Mouse (Mus musculus) kidney, embryonic 15.5 days (tissue): ENCODE data around the gene Cxcl1. TPM values are rescaled to one million over a fixed set of nuclear protein-coding genes. Genes with fewer than 3 reads are reported as not detected.

Experiments used
- ATAC-seq: fragments of 200-750 bp; cut with Nextera tagmentation; replicated peaks from 2 replicates; pipeline ENCODE4 v1.8.0; 2017; ENCODE audit warnings: moderate TSS enrichment; ENCODE audit not compliant: low FRiP score
- H3K27ac ChIP-seq: fragments of 300-500 bp; sonication (generic); 2 replicates; pipeline ENCODE4 v1.5.1; 2015; ENCODE audit warnings: mild to moderate bottlenecking, inconsistent platforms
- H3K27me3 ChIP-seq: fragments of 300-500 bp; sonication (generic); 2 replicates; pipeline ENCODE4 v1.6.1; 2015; ENCODE audit warnings: inconsistent platforms
- H3K36me3 ChIP-seq: fragments of 300-500 bp; sonication (generic); 2 replicates; pipeline ENCODE4 v1.6.1; 2015; ENCODE audit warnings: inconsistent platforms
- H3K4me1 ChIP-seq: fragments of 300-500 bp; sonication (generic); 2 replicates; pipeline ENCODE4 v1.6.1; 2015; ENCODE audit warnings: inconsistent platforms
- H3K4me2 ChIP-seq: fragments of 300-500 bp; sonication (generic); 2 replicates; pipeline ENCODE4 v1.6.1; 2015; ENCODE audit warnings: moderate library complexity, mild to moderate bottlenecking, inconsistent platforms
- H3K4me3 ChIP-seq: fragments of 300-500 bp; sonication (generic); replicated peaks from 2 replicates; pipeline ENCODE4 v1.5.1; 2015; ENCODE audit warnings: mild to moderate bottlenecking, inconsistent platforms
- H3K9ac ChIP-seq: fragments of 300-500 bp; sonication (generic); 2 replicates; pipeline ENCODE4 v1.6.1; 2015; ENCODE audit warnings: mild to moderate bottlenecking, inconsistent platforms
- H3K9me3 ChIP-seq: fragments of 300-500 bp; sonication (generic); replicated peaks from 2 replicates; pipeline ENCODE4 v1.6.1; 2016; ENCODE audit warnings: inconsistent platforms
- WGBS: fragments of 180-500 bp; shearing (Covaris S2); methylation state at CpG from one replicate; pipeline ENCODE4 v1.1.7; 2015; ENCODE audit warnings: mixed read lengths; 5-methylcytosine and 5-hydroxymethylcytosine counted together
- polyA plus RNA-seq: library from polyadenylated mRNA; unstranded; fragments of >200 nt; fragmentation: Nextera tagmentation; extraction: Ambion mirVana; gene quantifications from 2 replicates; pipeline ENCODE4 v1.2.1, GENCODE M21; 2015

Gene Cxcl1
- polyA plus RNA-seq, 1 experiment from 2014 or later, result 0.65 TPM

- WGBS, result under 1% methylated on average over 79 of the region's 79 CpGs
- Histone ChIP-seq H3K27ac (peak within 1 kb of the TSS; percentile 99), H3K9me3 (no peaks in the 10 kb centered on the region), H3K9ac (peak within 1 kb of the TSS; percentile 91), H3K36me3 (peaks cover 13% of the 10 kb centered on the region), H3K4me2 (peak within 1 kb of the TSS; percentile 62), H3K4me1 (peaks cover 11% of the 10 kb centered on the region), H3K4me3 (peak within 1 kb of the TSS; percentile 78), H3K27me3 (no peaks in the 10 kb centered on the region)
- ATAC-seq, result peak; percentile 99
These were observed 40.2 kb downstream of the Cxcl1 start, which contains the start of gene Mthfd2l for GRCm38 (mm10) chr5:90930971-90931851. Gene Mthfd2l (plus strand): TSS chr5:90931117.

GRCm38 (mm10) chr5:90931911-90932310 lies 40.9 kb downstream of the Cxcl1 start:
- peaks cover 16% of the 10 kb centered on the region for H3K4me1 ChIP-seq
- no peaks in the 10 kb centered on the region for H3K9me3 ChIP-seq
- peak overlapping the region; percentile 99 for H3K27ac ChIP-seq
- H3K27me3 ChIP-seq, result no peaks in the 10 kb centered on the region
- H3K4me2 ChIP-seq, result peak overlapping the region; percentile 62
- 2% methylated on average over 6 of the region's 6 CpGs for WGBS
- H3K36me3 ChIP-seq, result peaks cover 13% of the 10 kb centered on the region
- peak; percentile 26; the same call in 1 of the 2 replicates for ATAC-seq
- H3K4me3 ChIP-seq, result peak overlapping the region; percentile 78
- peak overlapping the region; percentile 91 for H3K9ac ChIP-seq

- Histone ChIP-seq H3K9ac (no peak overlapping the region), H3K9me3 (no peaks in the 10 kb centered on the region), H3K4me2 (no peak overlapping the region), H3K36me3 (peaks cover 13% of the 10 kb centered on the region), H3K4me1 (peaks cover 12% of the 10 kb centered on the region), H3K4me3 (no peak overlapping the region), H3K27me3 (no peaks in the 10 kb centered on the region), H3K27ac (0 out of 2 replicates have a peak overlapping the region, but pooled peaks have one; percentile 51)
- WGBS, result 40% methylated on average over 2 of the region's 2 CpGs
- peak; percentile 79 for ATAC-seq
These were observed 45.7 kb downstream of the Cxcl1 start for GRCm38 (mm10) chr5:90936706-90937105.

Other genes starting within 250 kb of the Cxcl1 start
- gene Cxcl5, start 131.9 kb upstream of the Cxcl1 start, polyA plus RNA-seq, result not detected in 2 replicates
- 1.8 and 3.0 TPM in 2 replicates for gene Ppbp, start 122.7 kb upstream of the Cxcl1 start, polyA plus RNA-seq
- gene Pf4, start 118.8 kb upstream of the Cxcl1 start, polyA plus RNA-seq, result 37.4 and 38.0 TPM in 2 replicates
- not detected in 2 replicates for gene Cxcl3, start 105.1 kb upstream of the Cxcl1 start, polyA plus RNA-seq
- gene Cxcl15, start 96.7 kb upstream of the Cxcl1 start, polyA plus RNA-seq, result 0.06 and 0.08 TPM in 2 replicates
- not detected in 2 replicates for gene Cxcl2, start 12.6 kb downstream of the Cxcl1 start, polyA plus RNA-seq
- 47.1 and 61.2 TPM in 2 replicates for gene Mthfd2l, start 39.9 kb downstream of the Cxcl1 start, polyA plus RNA-seq
- not detected in 2 replicates for gene Epgn, start 136.2 kb downstream of the Cxcl1 start, polyA plus RNA-seq
- gene Ereg, start 183.4 kb downstream of the Cxcl1 start, polyA plus RNA-seq, result 0.05 TPM in 1 of 2 replicates, not detected in the other
- not detected in 2 replicates for gene Areg, start 248.4 kb downstream of the Cxcl1 start, polyA plus RNA-seq